Mouse (Mus musculus) ES-Bruce4 (cell line): ENCODE data around the gene Btnl2.

Source experiments
- CTCF ChIP-seq: IDR thresholded peaks from one replicate; pipeline ENCODE4 v1.8.1; 2011; ENCODE audit warnings: low read depth, low read length
- POLR2A ChIP-seq: IDR thresholded peaks from one replicate; pipeline ENCODE4 v1.8.1; 2011; ENCODE audit warnings: low read length; ENCODE audit not compliant: insufficient read depth

DNA sequence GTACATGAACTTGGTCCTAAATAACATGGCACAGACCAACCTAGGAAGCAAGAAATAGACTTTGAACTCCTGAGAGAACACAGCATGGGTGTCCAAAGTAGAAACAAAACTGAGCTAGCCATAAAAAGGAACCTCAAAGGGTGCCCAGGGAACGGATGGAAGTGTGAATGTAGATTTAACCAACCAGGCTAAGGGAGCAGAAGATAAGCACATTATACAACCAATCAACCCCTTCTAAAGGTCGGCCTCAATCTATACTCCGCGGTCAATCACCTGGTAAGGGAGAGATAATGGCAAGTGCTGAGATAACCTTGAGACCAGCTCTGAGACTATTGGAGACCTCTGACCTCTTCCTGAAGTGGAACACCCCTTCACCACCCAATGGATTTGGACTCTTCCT lies 15.9 kb downstream of the Btnl2 start:
- TF ChIP-seq POLR2A (no peak), CTCF (no peak)
